Mouse (Mus musculus): Measurements from ENCODE around the gene Olfr618. TPM values are rescaled to one million over a fixed set of nuclear protein-coding genes. Genes with fewer than 3 reads are reported as not detected.
"Not testable (repeated sequence)": the region's sequence is repeated elsewhere in the genome, so short reads cannot be mapped to it uniquely, and the experiment has no call there.

Olfr618 gene
- not detected for total RNA-seq (2022)

- no peak for DNase-seq (ENCODE audit: low spot score in 2 of 2)
These were observed at the start of gene Olfr618 for GRCm38 (mm10) chr7:103589803-103590202. Gene Olfr618, plus strand, starts transcription at chr7:103590103.

GRCm38 (mm10) chr7:103542617-103543016, 47.3 kb upstream of the Olfr618 start, which contains the start of gene Olfr612:
Gene Olfr612, minus strand, starts transcription at chr7:103542717.
- DNase-seq (ENCODE audit: low spot score in 2 of 2) = not testable (repeated sequence)

- DNase-seq (ENCODE audit: low spot score in 2 of 2) = no peak
These were observed 42.1 kb upstream of the Olfr618 start, which contains the start of gene Olfr613 for GRCm38 (mm10) chr7:103547774-103548173. Gene Olfr613, plus strand, starts transcription at chr7:103548074.

- DNase-seq (ENCODE audit: low spot score in 2 of 2) = no peak
These were observed 34.1 kb upstream of the Olfr618 start, which contains the start of gene Olfr615 for GRCm38 (mm10) chr7:103555779-103556178. Gene Olfr615, plus strand, starts transcription at chr7:103556079.

GRCm38 (mm10) chr7:103569043-103569442, 20.9 kb upstream of the Olfr618 start, which contains the start of gene Olfr616:
Gene Olfr616, minus strand, starts transcription at chr7:103569143.
- DNase-seq (ENCODE audit: low spot score in 2 of 2) = no peak

- DNase-seq (ENCODE audit: low spot score in 2 of 2) = no peak
These were observed 17.1 kb upstream of the Olfr618 start, which contains the start of gene Olfr617 for GRCm38 (mm10) chr7:103572761-103573160. Gene Olfr617, plus strand, starts transcription at chr7:103573061.

- DNase-seq (ENCODE audit: low spot score in 2 of 2) = no peak
These were observed 10.4 kb downstream of the Olfr618 start, which contains the start of gene Olfr619 for GRCm38 (mm10) chr7:103600275-103600674. Gene Olfr619, plus strand, starts transcription at chr7:103600575.

- DNase-seq (ENCODE audit: low spot score in 2 of 2) = no peak
These were observed 17.5 kb downstream of the Olfr618 start for GRCm38 (mm10) chr7:103607425-103607824.

- DNase-seq (ENCODE audit: low spot score in 2 of 2) = no peak
These were observed 22.5 kb downstream of the Olfr618 start, which contains the start of gene Olfr620 for GRCm38 (mm10) chr7:103612434-103612833. Gene Olfr620, minus strand, starts transcription at chr7:103612534.

GRCm38 (mm10) chr7:103636795-103637194, 46.9 kb downstream of the Olfr618 start:
- no peak for DNase-seq (ENCODE audit: low spot score in 2 of 2)

- DNase-seq (ENCODE audit: low spot score in 2 of 2) = no peak
These were observed 52.7 kb downstream of the Olfr618 start, which contains the start of gene Olfr622 for GRCm38 (mm10) chr7:103642602-103643001. Gene Olfr622, minus strand, starts transcription at chr7:103642702.

- DNase-seq (ENCODE audit: low spot score in 2 of 2) = no peak
These were observed 54.2 kb downstream of the Olfr618 start for GRCm38 (mm10) chr7:103644070-103644469.

Small RNA genes within 50 kb of the gene (microRNA-seq; reads per million reads assigned to microRNA genes)
- gene Gm26506 = 0 reads per million in 2 experiments

Other genes with a start within 250 kb of the Olfr618 start
- gene Olfr600, start 240.4 kb upstream of the Olfr618 start, total RNA-seq (2022) = not detected
- gene Olfr601, start 227.4 kb upstream of the Olfr618 start, total RNA-seq (2022) = not detected
- gene Olfr603, start 203.9 kb upstream of the Olfr618 start, total RNA-seq (2022) = not detected
- gene Usp17lc, start 175.0 kb upstream of the Olfr618 start, total RNA-seq (2022) = not detected
- not detected for gene Olfr605, start 144.7 kb upstream of the Olfr618 start, total RNA-seq (2022)
- gene Olfr606, start 141.1 kb upstream of the Olfr618 start, total RNA-seq (2022) = not detected
- gene Olfr607, start 126.0 kb upstream of the Olfr618 start, total RNA-seq (2022) = not detected
- gene Olfr608, start 120.2 kb upstream of the Olfr618 start, total RNA-seq (2022) = not detected
- not detected for gene Olfr609, start 92.0 kb upstream of the Olfr618 start, total RNA-seq (2022)
- gene Olfr610, start 78.0 kb upstream of the Olfr618 start, total RNA-seq (2022) = not detected
- not detected for gene Olfr611, start 69.3 kb upstream of the Olfr618 start, total RNA-seq (2022)
- not detected for gene Olfr612, start 47.4 kb upstream of the Olfr618 start, total RNA-seq (2022)
- gene Olfr613, start 42.0 kb upstream of the Olfr618 start, total RNA-seq (2022) = not detected
- not detected for gene Olfr615, start 34.0 kb upstream of the Olfr618 start, total RNA-seq (2022)
- not detected for gene Olfr616, start 21.0 kb upstream of the Olfr618 start, total RNA-seq (2022)
- gene Olfr617, start 17.0 kb upstream of the Olfr618 start, total RNA-seq (2022) = not detected
- not detected for gene Olfr619, start 10.5 kb downstream of the Olfr618 start, total RNA-seq (2022)
- gene Olfr620, start 22.4 kb downstream of the Olfr618 start, total RNA-seq (2022) = not detected
- not detected for gene Olfr622, start 52.6 kb downstream of the Olfr618 start, total RNA-seq (2022)
- not detected for gene Olfr623, start 73.6 kb downstream of the Olfr618 start, total RNA-seq (2022)
- under 1 TPM in 1 of 4 experiments, not detected in 3; 0.06 TPM for gene Olfr624, start 81.1 kb downstream of the Olfr618 start, total RNA-seq (2022)
- gene Olfr625-ps1, start 92.6 kb downstream of the Olfr618 start, total RNA-seq (2022) = not detected
- not detected for gene Olfr243, start 124.6 kb downstream of the Olfr618 start, total RNA-seq (2022)
- gene Olfr628, start 140.3 kb downstream of the Olfr618 start, total RNA-seq (2022) = not detected
- gene Olfr629, start 154.8 kb downstream of the Olfr618 start, total RNA-seq (2022) = not detected
- not detected for gene Olfr630, start 167.2 kb downstream of the Olfr618 start, total RNA-seq (2022)
- gene Olfr69, start 181.5 kb downstream of the Olfr618 start, total RNA-seq (2022) = not detected
- not detected for gene Olfr68, start 189.6 kb downstream of the Olfr618 start, total RNA-seq (2022)
- gene Olfr67, start 201.7 kb downstream of the Olfr618 start, total RNA-seq (2022) = not detected
- gene Hbb-bt, start 223.9 kb downstream of the Olfr618 start, total RNA-seq (2022) = 10 to 100 TPM; 18.7 to 28.1 (median 21.1) TPM
- gene Hbb-bs, start 238.0 kb downstream of the Olfr618 start, total RNA-seq (2022) = 100 to 1,000 TPM; 155 to 350 (median 222) TPM

All from layer of hippocampus, adult 8-10 months (tissue).